Mouse (Mus musculus) CD4-positive, CD25-positive, alpha-beta regulatory T cell, adult 2 months (primary cell): ENCODE measurements around the gene Gm10392.

Experiments used
- DNase-seq: peaks from one replicate; pipeline ENCODE4 v3.0.0-alpha.2; 2012; ENCODE audit warnings: low read depth, low spot score

Gene Gm10392

GRCm38 (mm10) chr11:77492311-77492871 is 26.6 kb downstream of the Gm10392 start:
- DNase-seq, result peak; percentile 57

- peak; percentile 38 for DNase-seq
These were observed 27.3 kb downstream of the Gm10392 start for GRCm38 (mm10) chr11:77491502-77492291.

- peak; percentile 93 for DNase-seq
These were observed 27.9 kb downstream of the Gm10392 start for GRCm38 (mm10) chr11:77491123-77491501.

GRCm38 (mm10) chr11:77490451-77490850 is 28.5 kb downstream of the Gm10392 start:
- no peak for DNase-seq

- DNase-seq, result peak; percentile 62
These were observed 29.3 kb downstream of the Gm10392 start, which contains the start of gene Ankrd13b for GRCm38 (mm10) chr11:77489591-77490235. Gene Ankrd13b (minus strand): TSS chr11:77489678.

- peak; percentile 48 for DNase-seq
These were observed 30.0 kb downstream of the Gm10392 start for GRCm38 (mm10) chr11:77488771-77489581.

- no peak for DNase-seq
These were observed 32.2 kb downstream of the Gm10392 start for GRCm38 (mm10) chr11:77486798-77487197.

- DNase-seq, result no peak
These were observed 33.8 kb downstream of the Gm10392 start for GRCm38 (mm10) chr11:77485229-77485628.

- peak; percentile 85 for DNase-seq
These were observed 35.3 kb downstream of the Gm10392 start for GRCm38 (mm10) chr11:77483510-77484255.

- DNase-seq, result no peak
These were observed 36.0 kb downstream of the Gm10392 start for GRCm38 (mm10) chr11:77483043-77483442.

GRCm38 (mm10) chr11:77476895-77477294 is 42.1 kb downstream of the Gm10392 start:
- no peak for DNase-seq

GRCm38 (mm10) chr11:77476216-77476615 is 42.8 kb downstream of the Gm10392 start:
- DNase-seq, result no peak

- DNase-seq, result no peak
These were observed 46.2 kb downstream of the Gm10392 start for GRCm38 (mm10) chr11:77472775-77473174.

- DNase-seq, result no peak
These were observed 47.6 kb downstream of the Gm10392 start for GRCm38 (mm10) chr11:77471407-77471806.

- no peak for DNase-seq
These were observed 50.6 kb downstream of the Gm10392 start for GRCm38 (mm10) chr11:77468397-77468796.

- peak; percentile 92 for DNase-seq
These were observed 51.2 kb downstream of the Gm10392 start for GRCm38 (mm10) chr11:77467784-77468183.

GRCm38 (mm10) chr11:77467157-77467556 is 51.8 kb downstream of the Gm10392 start:
- peak; percentile 92 for DNase-seq
